Mouse (Mus musculus): ENCODE results near the gene Top2b. TPM values are rescaled to one million over a fixed set of nuclear protein-coding genes. Genes with fewer than 3 reads are reported as not detected.

The Top2b gene
- polyA plus RNA-seq, 1 experiment: 12.4 TPM

- H3ac ChIP-seq (ENCODE audit: control insufficient read depth, insufficient read length, low read depth): no peak overlapping the region
- H3K36me3 ChIP-seq (ENCODE audit: control insufficient read depth, insufficient read depth): no peaks in the 10 kb centered on the region
- TF ChIP-seq MYOD1 (IDR thresholded peaks at IDR 0.05; ENCODE audit: control insufficient read depth, insufficient read length, low read depth) (no peak), CEBPB (IDR thresholded peaks at IDR 0.05; ENCODE audit: low read depth) (no peak), CTCF (IDR thresholded peaks at IDR 0.05; ENCODE audit: control insufficient read depth, insufficient read depth, insufficient read length) (no peak)
- no peaks in the 10 kb centered on the region for H3K79me3 ChIP-seq (ENCODE audit: low read depth)
- no peaks in the 10 kb centered on the region for H3K27me3 ChIP-seq (ENCODE audit: control insufficient read depth, insufficient read depth, insufficient read length)
- H3K4me3 ChIP-seq (ENCODE audit: insufficient read depth, poor library complexity, severe bottlenecking): no peak overlapping the region
- H3K79me2 ChIP-seq (ENCODE audit: control insufficient read depth, insufficient read depth): no peaks in the 10 kb centered on the region
Measured at GRCm38 (mm10) chr14:16328959-16329480, 36.0 kb upstream of the Top2b start.

- Histone ChIP-seq H3K4me3 (ENCODE audit: insufficient read depth, poor library complexity, severe bottlenecking) (no peak overlapping the region), H3K79me3 (ENCODE audit: low read depth) (no peaks in the 10 kb centered on the region), H3ac (ENCODE audit: control insufficient read depth, insufficient read length, low read depth) (no peak overlapping the region), H3K79me2 (ENCODE audit: control insufficient read depth, insufficient read depth) (no peaks in the 10 kb centered on the region), H3K27me3 (ENCODE audit: control insufficient read depth, insufficient read depth, insufficient read length) (no peaks in the 10 kb centered on the region), H3K36me3 (ENCODE audit: control insufficient read depth, insufficient read depth) (no peaks in the 10 kb centered on the region)
- TF ChIP-seq MYOG (IDR thresholded peaks at IDR 0.05; ENCODE audit: control insufficient read depth, extremely low read depth, insufficient read length): no peak
- no peak for TF ChIP-seq USF1 (IDR thresholded peaks at IDR 0.05; ENCODE audit: low read depth)
- TF ChIP-seq MYOD1 (IDR thresholded peaks at IDR 0.05; ENCODE audit: control insufficient read depth, insufficient read length, low read depth): no peak
- TF ChIP-seq MAX (IDR thresholded peaks at IDR 0.05): no peak
- TF ChIP-seq FOSL1 (IDR thresholded peaks at IDR 0.05; ENCODE audit: insufficient read depth, low read length, poor library complexity, severe bottlenecking): no peak
- TF ChIP-seq CTCF (IDR thresholded peaks at IDR 0.05; ENCODE audit: control insufficient read depth, insufficient read depth, insufficient read length): no peak
- TF ChIP-seq CEBPB (IDR thresholded peaks at IDR 0.05; ENCODE audit: low read depth): no peak
Measured at GRCm38 (mm10) chr14:16329756-16330155, 35.2 kb upstream of the Top2b start.

- H3K27me3 ChIP-seq (ENCODE audit: control insufficient read depth, insufficient read depth, insufficient read length): no peaks in the 10 kb centered on the region
- TF ChIP-seq MYOD1 (IDR thresholded peaks at IDR 0.05; ENCODE audit: control insufficient read depth, insufficient read length, low read depth): no peak
- no peak for TF ChIP-seq USF1 (IDR thresholded peaks at IDR 0.05; ENCODE audit: low read depth)
- TF ChIP-seq CEBPB (IDR thresholded peaks at IDR 0.05; ENCODE audit: low read depth): no peak
- no peak for TF ChIP-seq FOSL1 (IDR thresholded peaks at IDR 0.05; ENCODE audit: insufficient read depth, low read length, poor library complexity, severe bottlenecking)
- no peak for TF ChIP-seq MYOG (IDR thresholded peaks at IDR 0.05; ENCODE audit: control insufficient read depth, extremely low read depth, insufficient read length)
- TF ChIP-seq CTCF (IDR thresholded peaks at IDR 0.05; ENCODE audit: control insufficient read depth, insufficient read depth, insufficient read length): no peak
- TF ChIP-seq MAX (IDR thresholded peaks at IDR 0.05): no peak
Measured at GRCm38 (mm10) chr14:16334260-16334659, 30.7 kb upstream of the Top2b start.

GRCm38 (mm10) chr14:16335835-16336417 is 29.1 kb upstream of the Top2b start:
- Histone ChIP-seq H3K79me3 (ENCODE audit: low read depth) (no peaks in the 10 kb centered on the region), H3K4me3 (ENCODE audit: insufficient read depth, poor library complexity, severe bottlenecking) (no peak overlapping the region), H3K36me3 (ENCODE audit: control insufficient read depth, insufficient read depth) (no peaks in the 10 kb centered on the region), H3K27me3 (ENCODE audit: control insufficient read depth, insufficient read depth, insufficient read length) (no peaks in the 10 kb centered on the region), H3ac (ENCODE audit: control insufficient read depth, insufficient read length, low read depth) (no peak overlapping the region), H3K79me2 (ENCODE audit: control insufficient read depth, insufficient read depth) (no peaks in the 10 kb centered on the region)
- TF ChIP-seq CTCF (IDR thresholded peaks at IDR 0.05; ENCODE audit: control insufficient read depth, insufficient read depth, insufficient read length) (no peak), MYOD1 (IDR thresholded peaks at IDR 0.05; ENCODE audit: control insufficient read depth, insufficient read length, low read depth) (no peak), CEBPB (IDR thresholded peaks at IDR 0.05; ENCODE audit: low read depth) (no peak), USF1 (IDR thresholded peaks at IDR 0.05; ENCODE audit: low read depth) (no peak), MYOG (IDR thresholded peaks at IDR 0.05; ENCODE audit: control insufficient read depth, extremely low read depth, insufficient read length) (no peak), MAX (IDR thresholded peaks at IDR 0.05) (no peak), FOSL1 (IDR thresholded peaks at IDR 0.05; ENCODE audit: insufficient read depth, low read length, poor library complexity, severe bottlenecking) (no peak)

More at GRCm38 (mm10) chr14:16334260-16334659, 30.7 kb upstream of the Top2b start:
- no peak overlapping the region for H3K4me3 ChIP-seq (ENCODE audit: insufficient read depth, poor library complexity, severe bottlenecking)
- no peaks in the 10 kb centered on the region for H3K36me3 ChIP-seq (ENCODE audit: control insufficient read depth, insufficient read depth)
- H3ac ChIP-seq (ENCODE audit: control insufficient read depth, insufficient read length, low read depth): no peak overlapping the region
- no peaks in the 10 kb centered on the region for H3K79me2 ChIP-seq (ENCODE audit: control insufficient read depth, insufficient read depth)
- H3K79me3 ChIP-seq (ENCODE audit: low read depth): no peaks in the 10 kb centered on the region

- Histone ChIP-seq H3K4me3 (ENCODE audit: insufficient read depth, poor library complexity, severe bottlenecking) (no peak overlapping the region), H3K79me3 (ENCODE audit: low read depth) (no peaks in the 10 kb centered on the region), H3K36me3 (ENCODE audit: control insufficient read depth, insufficient read depth) (no peaks in the 10 kb centered on the region), H3K79me2 (ENCODE audit: control insufficient read depth, insufficient read depth) (no peaks in the 10 kb centered on the region), H3K27me3 (ENCODE audit: control insufficient read depth, insufficient read depth, insufficient read length) (peaks cover 4% of the 10 kb centered on the region), H3ac (ENCODE audit: control insufficient read depth, insufficient read length, low read depth) (no peak overlapping the region)
- TF ChIP-seq USF1 (IDR thresholded peaks at IDR 0.05; ENCODE audit: low read depth) (no peak), CTCF (IDR thresholded peaks at IDR 0.05; ENCODE audit: control insufficient read depth, insufficient read depth, insufficient read length) (no peak), FOSL1 (IDR thresholded peaks at IDR 0.05; ENCODE audit: insufficient read depth, low read length, poor library complexity, severe bottlenecking) (no peak), MYOD1 (IDR thresholded peaks at IDR 0.05; ENCODE audit: control insufficient read depth, insufficient read length, low read depth) (no peak), MYOG (IDR thresholded peaks at IDR 0.05; ENCODE audit: control insufficient read depth, extremely low read depth, insufficient read length) (no peak), CEBPB (IDR thresholded peaks at IDR 0.05; ENCODE audit: low read depth) (no peak)
Measured at GRCm38 (mm10) chr14:16347505-16347904, 17.5 kb upstream of the Top2b start.

- TF ChIP-seq MAX (IDR thresholded peaks at IDR 0.05): no peak
- TF ChIP-seq USF1 (IDR thresholded peaks at IDR 0.05; ENCODE audit: low read depth): no peak
- TF ChIP-seq CEBPB (IDR thresholded peaks at IDR 0.05; ENCODE audit: low read depth): no peak
- TF ChIP-seq MYOG (IDR thresholded peaks at IDR 0.05; ENCODE audit: control insufficient read depth, extremely low read depth, insufficient read length): no peak
- TF ChIP-seq FOSL1 (IDR thresholded peaks at IDR 0.05; ENCODE audit: insufficient read depth, low read length, poor library complexity, severe bottlenecking): no peak
- TF ChIP-seq MYOD1 (IDR thresholded peaks at IDR 0.05; ENCODE audit: control insufficient read depth, insufficient read length, low read depth): no peak
- no peak for TF ChIP-seq CTCF (IDR thresholded peaks at IDR 0.05; ENCODE audit: control insufficient read depth, insufficient read depth, insufficient read length)
- H3K79me3 ChIP-seq (ENCODE audit: low read depth): no peaks in the 10 kb centered on the region
- no peaks in the 10 kb centered on the region for H3K27me3 ChIP-seq (ENCODE audit: control insufficient read depth, insufficient read depth, insufficient read length)
- H3K36me3 ChIP-seq (ENCODE audit: control insufficient read depth, insufficient read depth): no peaks in the 10 kb centered on the region
- H3K79me2 ChIP-seq (ENCODE audit: control insufficient read depth, insufficient read depth): no peaks in the 10 kb centered on the region
- no peak overlapping the region for H3K4me3 ChIP-seq (ENCODE audit: insufficient read depth, poor library complexity, severe bottlenecking)
- H3ac ChIP-seq (ENCODE audit: control insufficient read depth, insufficient read length, low read depth): no peak overlapping the region
Measured at GRCm38 (mm10) chr14:16359704-16360103, 5.3 kb upstream of the Top2b start.
